Mouse (Mus musculus): ENCODE results near the gene Rfx4.

Rfx4 gene

GRCm38 (mm10) chr10:84758483-84759431, 2.9 kb downstream of the Rfx4 start:
- DNase-seq (ENCODE audit: low spot score in 2 of 2): no peak

GRCm38 (mm10) chr10:84759511-84760117, 3.8 kb downstream of the Rfx4 start:
- DNase-seq (ENCODE audit: low spot score in 2 of 2): no peak

DNA sequence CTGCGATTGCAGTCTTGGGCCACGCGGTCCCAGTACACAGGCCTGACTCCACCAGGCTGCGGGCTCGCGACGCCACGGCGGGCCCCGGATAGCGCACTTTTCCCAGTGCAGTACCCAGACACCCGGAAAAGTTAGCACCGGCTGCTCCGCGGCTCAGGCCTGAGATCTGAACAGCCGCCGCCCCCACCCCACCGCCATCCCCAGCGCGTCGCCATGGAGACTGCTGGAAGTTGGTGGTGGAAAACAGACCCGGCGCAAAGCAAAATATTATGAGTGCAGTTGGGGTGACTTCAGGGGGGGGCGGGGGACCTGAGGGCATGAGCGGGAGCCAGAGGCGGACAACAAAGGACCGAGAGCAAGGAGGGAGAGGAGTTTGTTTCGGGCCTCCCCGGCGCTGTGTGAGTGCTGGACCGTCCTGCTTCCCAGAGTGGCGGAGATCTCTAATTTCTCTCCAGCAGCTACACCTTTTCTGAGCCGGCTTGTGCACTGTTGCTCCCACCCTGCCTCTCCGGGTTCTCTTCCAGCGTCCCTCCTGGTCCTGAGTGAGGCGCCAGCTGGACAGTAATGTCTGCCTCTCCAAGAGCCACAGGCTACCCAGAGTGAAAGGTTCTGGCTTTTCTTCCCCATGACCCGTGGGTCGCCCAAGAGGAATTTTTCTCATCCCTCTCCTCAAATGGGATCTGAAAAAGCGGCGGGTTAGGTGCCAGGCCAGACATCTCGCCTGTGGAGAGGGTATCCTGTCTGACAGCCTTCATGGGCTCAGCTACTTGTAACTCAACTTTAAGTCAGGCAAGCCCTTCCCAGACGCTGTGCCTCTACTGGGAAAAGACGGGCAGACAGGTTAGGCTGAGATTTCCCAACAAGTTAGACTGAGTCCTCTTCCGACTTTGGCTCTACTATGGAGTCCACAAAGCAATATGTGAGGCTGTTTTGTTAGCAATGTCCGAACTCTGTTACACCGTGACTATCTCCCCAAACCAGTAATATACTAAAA, 4.6 kb downstream of the Rfx4 start:
- no peak for DNase-seq (ENCODE audit: low spot score in 2 of 2)

DNA sequence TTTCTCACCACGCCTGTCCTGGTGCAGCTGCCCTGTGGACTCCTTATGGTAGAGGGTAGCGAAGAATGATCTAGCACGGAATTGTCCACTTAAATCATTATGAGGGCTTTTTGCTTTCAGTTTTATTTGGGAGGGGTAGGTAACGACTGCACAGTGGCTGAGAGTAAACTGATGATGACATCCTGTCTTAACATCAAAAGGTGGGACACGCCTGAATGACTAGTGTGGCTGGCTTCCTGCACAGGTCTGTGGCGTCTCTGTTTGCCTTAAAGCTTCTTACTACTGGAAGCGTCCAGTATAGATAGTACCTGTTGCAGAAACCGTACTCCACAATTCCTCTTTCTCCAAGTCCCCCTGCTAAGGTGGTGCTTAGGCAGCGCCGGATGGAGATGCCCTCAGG, 12.9 kb downstream of the Rfx4 start:
- DNase-seq (ENCODE audit: low spot score in 2 of 2): no peak

GRCm38 (mm10) chr10:84772380-84773130, 16.7 kb downstream of the Rfx4 start:
- no peak for DNase-seq (ENCODE audit: low spot score in 2 of 2)

DNA sequence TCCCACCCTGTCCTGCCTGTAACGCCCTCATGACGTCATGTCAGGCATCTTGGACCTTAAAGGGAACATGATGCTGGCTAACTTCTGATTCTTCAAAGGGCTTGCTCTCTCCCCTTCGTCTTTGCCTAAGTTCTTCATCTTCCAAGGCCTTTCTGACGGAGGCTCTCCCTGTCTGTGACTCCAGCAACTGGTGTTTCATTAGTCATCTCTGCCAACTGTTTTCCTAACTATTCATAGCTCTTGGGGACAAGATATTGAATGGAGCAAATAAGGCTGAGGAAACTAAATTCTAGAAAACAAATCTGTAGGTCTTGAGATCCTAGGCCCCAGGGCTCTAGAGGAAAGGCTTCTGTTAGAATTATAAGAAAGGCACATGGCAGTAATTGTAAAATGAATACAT, 18.0 kb downstream of the Rfx4 start:
- no peak for DNase-seq (ENCODE audit: low spot score in 2 of 2)

GRCm38 (mm10) chr10:84774573-84774972, 18.7 kb downstream of the Rfx4 start:
- no peak for DNase-seq (ENCODE audit: low spot score in 2 of 2)

DNA sequence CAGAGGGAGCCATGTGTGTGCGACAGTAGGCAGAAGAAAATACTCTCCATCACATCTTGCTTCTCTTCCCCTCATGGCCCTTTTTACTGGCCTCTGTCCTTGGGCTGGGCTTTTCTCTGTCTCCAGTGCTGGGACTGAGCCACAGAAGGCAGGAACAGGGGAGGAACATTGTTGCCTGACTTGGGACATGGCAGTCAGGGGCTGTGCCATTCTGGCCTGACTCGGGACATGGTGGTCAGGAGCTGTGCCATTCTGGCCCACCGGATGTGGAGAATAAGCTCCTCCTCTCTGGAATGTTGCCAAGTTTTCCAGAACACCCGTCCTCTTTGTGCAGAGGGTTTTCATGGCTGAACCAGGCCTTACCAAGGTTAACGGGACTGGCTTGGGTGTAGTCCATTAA, 21.2 kb downstream of the Rfx4 start:
- DNase-seq (ENCODE audit: low spot score in 2 of 2): no peak

GRCm38 (mm10) chr10:84777974-84778373, 22.1 kb downstream of the Rfx4 start:
- no peak for DNase-seq (ENCODE audit: low spot score in 2 of 2)

DNA sequence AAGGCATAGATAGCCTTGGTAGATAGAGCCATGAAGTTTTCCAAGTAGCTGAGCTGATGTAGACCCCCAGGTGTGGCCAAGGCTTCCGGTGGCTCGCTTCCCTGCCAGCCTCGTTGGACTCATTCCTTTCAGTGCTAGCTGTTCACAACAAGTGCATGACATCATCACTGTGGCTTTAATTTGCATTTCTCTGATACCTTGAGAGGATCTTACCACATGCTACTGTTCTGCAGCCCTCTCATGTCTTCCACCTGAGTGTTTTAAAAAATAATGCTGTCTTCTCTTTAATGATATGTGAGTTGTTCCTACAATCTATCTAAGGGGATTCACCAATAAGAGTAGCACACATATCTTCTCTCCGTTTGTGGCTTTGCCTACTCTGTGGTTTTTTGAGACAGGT, 25.0 kb downstream of the Rfx4 start:
- DNase-seq (ENCODE audit: low spot score in 2 of 2): no peak

GRCm38 (mm10) chr10:84785339-84785738, 29.5 kb downstream of the Rfx4 start:
- no peak for DNase-seq (ENCODE audit: low spot score in 2 of 2)

- DNase-seq (ENCODE audit: low spot score in 2 of 2): no peak
These were observed 34.5 kb downstream of the Rfx4 start for GRCm38 (mm10) chr10:84790323-84790722.

DNA sequence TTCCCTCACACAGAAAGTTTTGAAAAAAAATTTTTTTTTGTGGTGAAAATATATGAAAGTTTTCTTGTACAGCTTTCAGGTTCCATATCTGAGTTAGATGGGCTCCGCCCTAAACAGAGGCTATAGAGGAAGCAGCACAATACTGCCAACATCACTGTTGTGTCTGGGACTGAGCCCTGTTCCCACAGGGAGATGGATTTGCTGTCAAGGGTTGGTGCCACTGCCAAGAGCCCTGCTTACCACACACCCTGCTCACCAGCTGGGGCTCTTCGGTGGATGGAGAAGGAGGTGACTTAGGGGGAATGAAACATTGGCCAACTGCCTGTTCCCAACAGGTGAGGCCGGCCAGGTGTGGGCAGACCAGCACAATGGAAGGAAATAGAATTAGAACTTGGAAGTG, 35.3 kb downstream of the Rfx4 start:
- no peak for DNase-seq (ENCODE audit: low spot score in 2 of 2)

DNA sequence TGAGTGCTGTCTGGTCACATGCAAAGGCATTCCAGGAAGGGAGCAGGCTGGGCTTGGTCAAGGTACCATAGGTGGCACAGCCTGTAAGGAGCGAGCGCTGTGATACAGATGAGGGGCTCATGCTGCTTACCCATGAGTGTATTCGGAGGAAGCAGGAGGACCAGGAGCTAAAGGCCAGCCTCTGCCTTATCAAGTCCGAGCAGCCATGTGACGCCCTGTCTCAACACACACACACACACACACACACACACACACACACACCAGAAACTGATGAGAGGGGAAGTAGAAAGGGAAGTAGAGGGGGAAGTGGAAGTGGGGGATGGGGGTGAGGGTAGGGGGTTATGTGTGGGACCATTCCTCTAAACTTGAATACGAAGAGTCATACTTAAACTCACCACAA, 45.7 kb downstream of the Rfx4 start:
- no peak for DNase-seq (ENCODE audit: low spot score in 2 of 2)

DNA sequence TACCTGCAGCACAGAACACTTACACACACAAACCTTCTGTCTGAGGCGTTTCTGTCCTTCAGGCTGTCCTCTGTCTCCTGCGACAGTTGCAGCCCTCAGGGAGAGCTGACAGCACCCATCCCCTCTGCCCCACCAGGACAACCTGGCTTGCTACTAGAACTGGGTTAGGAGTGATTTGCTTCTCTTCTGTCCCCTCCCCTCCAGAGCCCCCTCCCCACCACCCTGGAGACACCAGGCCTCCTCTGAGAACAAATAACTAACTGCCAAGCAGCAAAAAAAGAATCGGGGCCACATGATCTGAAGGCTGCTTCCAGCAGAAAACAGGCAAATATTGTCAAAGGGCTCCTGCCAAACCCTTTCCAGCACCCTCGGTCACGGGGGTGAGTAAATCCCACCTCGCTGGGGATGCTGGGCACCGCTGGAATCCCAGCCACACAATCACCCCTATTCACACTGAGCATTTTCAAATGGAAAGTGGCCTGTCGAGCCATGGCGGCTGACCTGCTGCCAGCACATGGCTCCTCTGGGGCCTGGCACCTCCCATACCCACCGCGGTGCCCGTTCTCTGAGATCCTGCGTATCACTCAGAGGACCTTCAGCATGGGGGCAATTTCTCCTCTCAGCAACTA, 47.5 kb downstream of the Rfx4 start:
- DNase-seq (ENCODE audit: low spot score in 2 of 2): no peak

GRCm38 (mm10) chr10:84805576-84805975, 49.7 kb downstream of the Rfx4 start:
- no peak for DNase-seq (ENCODE audit: low spot score in 2 of 2)

GRCm38 (mm10) chr10:84807206-84807605, 51.3 kb downstream of the Rfx4 start:
- no peak for DNase-seq (ENCODE audit: low spot score in 2 of 2)

GRCm38 (mm10) chr10:84810030-84810849, 54.4 kb downstream of the Rfx4 start:
- DNase-seq (ENCODE audit: low spot score in 2 of 2): no peak

GRCm38 (mm10) chr10:84811171-84811912, 55.5 kb downstream of the Rfx4 start:
- DNase-seq (ENCODE audit: low spot score in 2 of 2): no peak

All from urinary bladder, adult 18-20 months (tissue).